Mouse (Mus musculus) thymus, postnatal 36 days (tissue): Measurements from ENCODE around the gene Ptprg.

Experiments used
- DNase-seq, 2 experiments: peaks; one replicate each; pipeline ENCODE4 v3.0.0; 2022; ENCODE audit warnings: mixed read lengths in 2 of 2

Gene Ptprg

GRCm38 (mm10) chr14:12069707-12070106, 516.4 kb downstream of the Ptprg start:
- no peak for DNase-seq

GRCm38 (mm10) chr14:12070361-12070760, 517.0 kb downstream of the Ptprg start:
- no peak for DNase-seq

- no peak for DNase-seq
These were observed 517.6 kb downstream of the Ptprg start for GRCm38 (mm10) chr14:12070856-12071465.

- no peak for DNase-seq
These were observed 518.9 kb downstream of the Ptprg start for GRCm38 (mm10) chr14:12072026-12072861.

- no peak for DNase-seq
These were observed 520.2 kb downstream of the Ptprg start for GRCm38 (mm10) chr14:12073408-12074107.

GRCm38 (mm10) chr14:12077193-12077592, 523.9 kb downstream of the Ptprg start:
- no peak for DNase-seq

- no peak for DNase-seq
These were observed 525.9 kb downstream of the Ptprg start for GRCm38 (mm10) chr14:12079250-12079649.

- DNase-seq = no peak
These were observed 526.6 kb downstream of the Ptprg start for GRCm38 (mm10) chr14:12079833-12080401.

GRCm38 (mm10) chr14:12082131-12082921, 529.0 kb downstream of the Ptprg start:
- DNase-seq = no peak

GRCm38 (mm10) chr14:12084076-12084475, 530.7 kb downstream of the Ptprg start:
- DNase-seq = no peak

GRCm38 (mm10) chr14:12085078-12085477, 531.7 kb downstream of the Ptprg start:
- no peak for DNase-seq

- no peak for DNase-seq
These were observed 532.8 kb downstream of the Ptprg start for GRCm38 (mm10) chr14:12086167-12086566.

- no peak for DNase-seq
These were observed 536.6 kb downstream of the Ptprg start for GRCm38 (mm10) chr14:12089954-12090353.

GRCm38 (mm10) chr14:12091730-12092129, 538.4 kb downstream of the Ptprg start:
- DNase-seq = no peak

GRCm38 (mm10) chr14:12099390-12100333, 546.3 kb downstream of the Ptprg start:
- DNase-seq = no peak

GRCm38 (mm10) chr14:12102389-12103325, 549.3 kb downstream of the Ptprg start:
- DNase-seq = no peak

- no peak for DNase-seq
These were observed 551.2 kb downstream of the Ptprg start for GRCm38 (mm10) chr14:12104297-12105155.

GRCm38 (mm10) chr14:12105156-12105430, 551.8 kb downstream of the Ptprg start:
- DNase-seq = no peak

- no peak for DNase-seq
These were observed 552.3 kb downstream of the Ptprg start for GRCm38 (mm10) chr14:12105593-12105992.
